8 mouse cellular contexts compared by ENCODE assay signal in the genomic region with DNA sequence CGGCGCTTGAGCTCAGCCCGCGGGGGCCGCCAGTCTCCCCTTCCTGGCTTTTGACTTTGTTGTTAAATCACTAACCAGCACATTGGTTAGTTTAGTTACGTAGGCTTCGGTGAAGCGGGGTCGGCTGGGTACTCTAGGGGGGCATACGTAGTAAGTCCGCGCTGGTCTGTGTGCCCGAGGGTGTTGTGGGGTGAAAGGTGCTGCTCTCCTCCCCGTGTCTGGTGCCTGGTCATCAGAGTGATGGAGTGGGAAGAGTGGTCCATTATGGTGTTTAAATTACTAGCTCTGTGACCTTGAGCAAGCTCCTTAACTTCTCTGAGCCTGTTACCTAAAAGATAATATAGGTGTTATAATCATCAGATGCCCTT. TPM values are rescaled to one million over a fixed set of nuclear protein-coding genes. Genes with fewer than 3 reads are reported as not detected.
DNase-seq lines count a peak whose midpoint lies in the region; ATAC-seq and TF ChIP-seq lines count a peak whose summit lies in the region.

No protein-coding gene starts in this region.

- H3K9me3 ChIP-seq in embryonic facial prominence, embryonic 13.5 days: no peaks in the 10 kb centered on the region
- H3K9me3 ChIP-seq in intestine, embryonic 14.5 days (ENCODE audit: control insufficient read depth, low read length): no peaks in the 10 kb centered on the region
- H3K9me3 ChIP-seq in midbrain, postnatal 0 days (ENCODE audit: low read length): no peaks in the 10 kb centered on the region

- no peak for DNase-seq in layer of hippocampus, adult 2 months (ENCODE audit: low spot score in 2 of 2)
- no peak for DNase-seq in layer of hippocampus, postnatal 14 days (ENCODE audit: low spot score in 2 of 2)
- DNase-seq in intestine, embryonic 14.5 days (ENCODE audit: low spot score): no peak
- DNase-seq in midbrain, postnatal 0 days (ENCODE audit: low spot score): no peak
- DNase-seq in cerebellum, postnatal 25 days: no peak
- DNase-seq in right cerebral cortex, postnatal 36 days (ENCODE audit: low spot score in 2 of 2): no peak
- no peak for DNase-seq in layer of hippocampus, postnatal 25 days (ENCODE audit: extremely low spot score in 1 of 2, low spot score in 1 of 2)

- 0 out of 2 replicates have a peak, but pooled peaks cover 2% of the 10 kb centered on the region for H3K4me1 ChIP-seq in embryonic facial prominence, embryonic 13.5 days
- H3K4me1 ChIP-seq in intestine, embryonic 14.5 days (replicated peaks; ENCODE audit: control insufficient read depth, insufficient read depth, low read length): no peaks in the 10 kb centered on the region
- no peaks in the 10 kb centered on the region for H3K4me1 ChIP-seq in midbrain, postnatal 0 days (ENCODE audit: insufficient read depth, low read length)

- ATAC-seq in embryonic facial prominence, embryonic 13.5 days (ENCODE audit: insufficient number of reproducible peaks, insufficient read depth, low FRiP score, low TSS enrichment, low read depth): 0 out of 2 replicates have a peak, but pooled peaks have one; percentile 21
- ATAC-seq in intestine, embryonic 14.5 days (replicated peaks; ENCODE audit: low FRiP score, low TSS enrichment, low read depth): 0 out of 2 replicates have a peak, but pooled peaks have one; percentile 19
- peak; percentile 51; the same call in 1 of the 2 replicates for ATAC-seq in midbrain, postnatal 0 days (ENCODE audit: low FRiP score)

- no peak overlapping the region for H3K27ac ChIP-seq in layer of hippocampus, adult 2 months
- no peak overlapping the region for H3K27ac ChIP-seq in embryonic facial prominence, embryonic 13.5 days
- no peak overlapping the region for H3K27ac ChIP-seq in intestine, embryonic 14.5 days (ENCODE audit: low read depth)
- no peak overlapping the region for H3K27ac ChIP-seq in midbrain, postnatal 0 days (ENCODE audit: low read depth, low read length)

- 0% methylated on average over 14 of the region's 14 CpGs for WGBS in embryonic facial prominence, embryonic 13.5 days
- WGBS in intestine, embryonic 14.5 days: 1% methylated on average over 14 of the region's 14 CpGs
- WGBS in midbrain, postnatal 0 days: 1% methylated on average over 12 of the region's 14 CpGs

- TF ChIP-seq CTCF in layer of hippocampus, adult 2 months (conservative IDR thresholded peaks at IDR 0.05): no peak
- TF ChIP-seq CTCF in midbrain, postnatal 0 days (IDR thresholded peaks at IDR 0.05): no peak

- peak overlapping the region; percentile 61 for H3K4me3 ChIP-seq in layer of hippocampus, adult 2 months
- H3K4me3 ChIP-seq in embryonic facial prominence, embryonic 13.5 days: peak overlapping the region; percentile 70
- peak overlapping the region; percentile 57 for H3K4me3 ChIP-seq in intestine, embryonic 14.5 days (ENCODE audit: low read depth, low read length)
- H3K4me3 ChIP-seq in midbrain, postnatal 0 days (ENCODE audit: low read depth, low read length): peak overlapping the region; percentile 67

- H3K27me3 ChIP-seq in embryonic facial prominence, embryonic 13.5 days: peaks cover 43% of the 10 kb centered on the region
- peaks cover 29% of the 10 kb centered on the region for H3K27me3 ChIP-seq in intestine, embryonic 14.5 days (replicated peaks; ENCODE audit: control insufficient read depth, insufficient read depth, low read length)
- peaks cover 7% of the 10 kb centered on the region for H3K27me3 ChIP-seq in midbrain, postnatal 0 days (ENCODE audit: insufficient read depth, low read length)

- H3K36me3 ChIP-seq in embryonic facial prominence, embryonic 13.5 days: no peaks in the 10 kb centered on the region
- no peaks in the 10 kb centered on the region for H3K36me3 ChIP-seq in intestine, embryonic 14.5 days (ENCODE audit: control insufficient read depth, insufficient read depth, low read length)
- no peaks in the 10 kb centered on the region for H3K36me3 ChIP-seq in midbrain, postnatal 0 days (ENCODE audit: insufficient read depth, low read length)

- peak overlapping the region; percentile 78 for H3K9ac ChIP-seq in embryonic facial prominence, embryonic 13.5 days
- peak overlapping the region; percentile 54 for H3K9ac ChIP-seq in intestine, embryonic 14.5 days (ENCODE audit: low read length)
- peak overlapping the region; percentile 65 for H3K9ac ChIP-seq in midbrain, postnatal 0 days (replicated peaks; ENCODE audit: low read length, poor library complexity, severe bottlenecking)

- H3K4me2 ChIP-seq in embryonic facial prominence, embryonic 13.5 days: peak overlapping the region; percentile 99
- H3K4me2 ChIP-seq in intestine, embryonic 14.5 days (ENCODE audit: low read length): peak overlapping the region; percentile 100
- peak overlapping the region; percentile 85 for H3K4me2 ChIP-seq in midbrain, postnatal 0 days (ENCODE audit: low read depth, low read length, poor library complexity, severe bottlenecking)

RNA-seq across cellular contexts. Expression of gene Lypd6b, which starts 0.5 kb away (rescaled TPM):
- total RNA-seq in layer of hippocampus, adult 2 months (2021): 1 to 10 TPM; 3.9 to 4.0 TPM
- 1 to 10 TPM; 5.3 to 5.8 TPM for total RNA-seq in layer of hippocampus, postnatal 14 days (2021)
- 7.9 and 8.5 TPM in 2 replicates for polyA plus RNA-seq in embryonic facial prominence, embryonic 13.5 days (2015; fragmentation: Nextera tagmentation; extraction: Ambion mirVana)
- polyA plus RNA-seq in intestine, embryonic 14.5 days (2014; fragmentation: Nextera tagmentation; extraction: Ambion mirVana): 2.7 and 3.0 TPM in 2 replicates
- total RNA-seq in midbrain, postnatal 0 days (2014; rRNA removed): 18.6 and 22.5 TPM in 2 replicates
- 28.1 and 31.1 TPM in 2 replicates for polyA plus RNA-seq in midbrain, postnatal 0 days (2015; fragmentation: Nextera tagmentation; extraction: Ambion mirVana)
- 1 to 10 TPM; 4.2 to 4.3 TPM for total RNA-seq in layer of hippocampus, postnatal 25 days (2021)
